Mouse (Mus musculus) forebrain, embryonic 13.5 days (tissue): ENCODE measurements around the gene Efna5. TPM values are rescaled to one million over a fixed set of nuclear protein-coding genes. Genes with fewer than 3 reads are reported as not detected.

ENCODE experiments used
- ATAC-seq: fragments of 200-750 bp; cut with Nextera tagmentation; 2 replicates; pipeline ENCODE4 v1.8.0; 2017
- H3K27ac ChIP-seq: fragments of 300-500 bp; sonication (generic); 2 replicates; pipeline ENCODE4 v1.5.1; 2015; ENCODE audit warnings: inconsistent platforms, mild to moderate bottlenecking, moderate library complexity
- H3K27me3 ChIP-seq: fragments of 300-500 bp; sonication (generic); 2 replicates; pipeline ENCODE4 v1.6.1; 2015; ENCODE audit warnings: mild to moderate bottlenecking, inconsistent platforms
- H3K36me3 ChIP-seq: fragments of 300-500 bp; sonication (generic); 2 replicates; pipeline ENCODE4 v1.6.1; 2015; ENCODE audit warnings: mild to moderate bottlenecking, inconsistent platforms; ENCODE audit not compliant: poor library complexity, severe bottlenecking
- H3K4me1 ChIP-seq: fragments of 300-500 bp; sonication (generic); 2 replicates; pipeline ENCODE4 v1.6.1; 2015; ENCODE audit warnings: inconsistent platforms
- H3K4me2 ChIP-seq: fragments of 300-500 bp; sonication (generic); 2 replicates; pipeline ENCODE4 v1.6.1; 2015; ENCODE audit warnings: inconsistent platforms, mild to moderate bottlenecking, moderate library complexity
- H3K4me3 ChIP-seq: fragments of 300-500 bp; sonication (generic); 2 replicates; pipeline ENCODE4 v1.5.1; 2015; ENCODE audit warnings: mild to moderate bottlenecking, inconsistent platforms
- H3K9ac ChIP-seq: fragments of 300-500 bp; sonication (generic); 2 replicates; pipeline ENCODE4 v1.6.1; 2015; ENCODE audit warnings: mild to moderate bottlenecking, inconsistent platforms
- H3K9me3 ChIP-seq: fragments of 300-500 bp; sonication (generic); replicated peaks from 2 replicates; pipeline ENCODE4 v1.6.1; 2016; ENCODE audit warnings: inconsistent platforms
- WGBS: fragments of 180-500 bp; shearing (Covaris S2); methylation state at CpG from one replicate; pipeline ENCODE4 v1.1.7; 2015; 5-methylcytosine and 5-hydroxymethylcytosine counted together
- polyA plus RNA-seq: library from polyadenylated mRNA; unstranded; fragments of >200 nt; fragmentation: Nextera tagmentation; extraction: Ambion mirVana; gene quantifications from 2 replicates; pipeline ENCODE4 v1.2.1, GENCODE M21; 2015

Efna5 gene
- polyA plus RNA-seq: 27.2 and 29.2 TPM in 2 replicates

GRCm38 (mm10) chr17:62881176-62881790 is at the start of gene Efna5:
TSS of gene Efna5 (minus strand) at chr17:62881317.
- H3K9ac ChIP-seq: peak within 1 kb of the TSS; percentile 82
- WGBS: under 1% methylated on average over 58 of the region's 68 CpGs
- ATAC-seq: peak; percentile 39
- peak within 1 kb of the TSS; percentile 80 for H3K27ac ChIP-seq
- H3K4me1 ChIP-seq: peaks cover 12% of the 10 kb centered on the region; the same call in 1 of the 2 replicates
- peak within 1 kb of the TSS; percentile 97 for H3K4me2 ChIP-seq
- no peaks in the 10 kb centered on the region for H3K36me3 ChIP-seq
- peaks cover 38% of the 10 kb centered on the region for H3K27me3 ChIP-seq
- no peaks in the 10 kb centered on the region for H3K9me3 ChIP-seq
- H3K4me3 ChIP-seq: peak within 1 kb of the TSS; percentile 73

- Histone ChIP-seq H3K27ac (no peak overlapping the region), H3K9me3 (no peaks in the 10 kb centered on the region), H3K4me1 (no peaks in the 10 kb centered on the region), H3K4me2 (no peak overlapping the region), H3K27me3 (no peaks in the 10 kb centered on the region), H3K36me3 (no peaks in the 10 kb centered on the region), H3K4me3 (no peak overlapping the region), H3K9ac (no peak overlapping the region)
- WGBS: 83% methylated on average over 4 of the region's 4 CpGs
- no peak for ATAC-seq
Observed at GRCm38 (mm10) chr17:62915304-62915703, 34.2 kb upstream of the Efna5 start.

- Histone ChIP-seq H3K9me3 (no peaks in the 10 kb centered on the region), H3K27me3 (no peaks in the 10 kb centered on the region), H3K27ac (no peak overlapping the region), H3K36me3 (no peaks in the 10 kb centered on the region), H3K9ac (no peak overlapping the region), H3K4me3 (no peak overlapping the region), H3K4me1 (0 out of 2 replicates have a peak, but pooled peaks cover 4% of the 10 kb centered on the region), H3K4me2 (no peak overlapping the region)
- 62% methylated on average over 16 of the region's 16 CpGs for WGBS
- ATAC-seq: no peak
Observed at GRCm38 (mm10) chr17:62905692-62906445, 24.8 kb upstream of the Efna5 start.

GRCm38 (mm10) chr17:62899066-62899465 is 17.9 kb upstream of the Efna5 start:
- Histone ChIP-seq H3K27me3 (no peaks in the 10 kb centered on the region), H3K4me3 (no peak overlapping the region), H3K27ac (no peak overlapping the region), H3K9me3 (no peaks in the 10 kb centered on the region), H3K9ac (no peak overlapping the region), H3K4me1 (no peaks in the 10 kb centered on the region), H3K36me3 (no peaks in the 10 kb centered on the region), H3K4me2 (no peak overlapping the region)
- WGBS: 90% methylated on average over 6 of the region's 6 CpGs
- ATAC-seq: no peak

- Histone ChIP-seq H3K4me3 (no peak overlapping the region), H3K9ac (no peak overlapping the region), H3K36me3 (no peaks in the 10 kb centered on the region), H3K4me2 (no peak overlapping the region), H3K4me1 (0 out of 2 replicates have a peak, but pooled peaks cover 3% of the 10 kb centered on the region), H3K27ac (no peak overlapping the region), H3K27me3 (peaks cover 9% of the 10 kb centered on the region; the same call in 1 of the 2 replicates), H3K9me3 (no peaks in the 10 kb centered on the region)
- WGBS: 90% methylated on average over 5 of the region's 5 CpGs
- ATAC-seq: no peak
Observed at GRCm38 (mm10) chr17:62889991-62890390, 8.9 kb upstream of the Efna5 start.

- H3K27me3 ChIP-seq: peaks cover 15% of the 10 kb centered on the region
- peak; percentile 25 for ATAC-seq
- peak overlapping the region; percentile 73 for H3K4me3 ChIP-seq
- H3K9ac ChIP-seq: peak overlapping the region; percentile 70
- under 1% methylated on average over 16 of the region's 16 CpGs for WGBS
- H3K4me1 ChIP-seq: peaks cover 15% of the 10 kb centered on the region; the same call in 1 of the 2 replicates
- H3K36me3 ChIP-seq: no peaks in the 10 kb centered on the region
- H3K9me3 ChIP-seq: no peaks in the 10 kb centered on the region
- H3K27ac ChIP-seq: peak overlapping the region; percentile 48; the same call in 1 of the 2 replicates
- peak overlapping the region; percentile 97 for H3K4me2 ChIP-seq
Observed at GRCm38 (mm10) chr17:62884129-62884506, 3.0 kb upstream of the Efna5 start.

- Histone ChIP-seq H3K4me2 (peak overlapping the region; percentile 97), H3K9me3 (no peaks in the 10 kb centered on the region), H3K36me3 (no peaks in the 10 kb centered on the region), H3K4me3 (peak overlapping the region; percentile 73), H3K4me1 (peaks cover 15% of the 10 kb centered on the region; the same call in 1 of the 2 replicates), H3K27ac (peak overlapping the region; percentile 48), H3K9ac (peak overlapping the region; percentile 70), H3K27me3 (peaks cover 20% of the 10 kb centered on the region)
- under 1% methylated on average over 34 of the region's 34 CpGs for WGBS
- ATAC-seq: peak; percentile 5
Observed at GRCm38 (mm10) chr17:62883476-62884128, 2.5 kb upstream of the Efna5 start.

- no peaks in the 10 kb centered on the region for H3K36me3 ChIP-seq
- H3K4me1 ChIP-seq: peaks cover 15% of the 10 kb centered on the region; the same call in 1 of the 2 replicates
- peak overlapping the region; percentile 82 for H3K9ac ChIP-seq
- no peaks in the 10 kb centered on the region for H3K9me3 ChIP-seq
- peaks cover 23% of the 10 kb centered on the region for H3K27me3 ChIP-seq
- peak overlapping the region; percentile 73 for H3K4me3 ChIP-seq
- under 1% methylated on average over 51 of the region's 53 CpGs for WGBS
- H3K27ac ChIP-seq: peak overlapping the region; percentile 80
- peak overlapping the region; percentile 97 for H3K4me2 ChIP-seq
- ATAC-seq: peak; percentile 77
Observed at GRCm38 (mm10) chr17:62882726-62883475, 1.8 kb upstream of the Efna5 start.

GRCm38 (mm10) chr17:62881791-62882725 is 941 bp upstream of the Efna5 start:
- peak; percentile 28 for ATAC-seq
- under 1% methylated on average over 58 of the region's 58 CpGs for WGBS
- Histone ChIP-seq H3K4me3 (peak overlapping the region; percentile 73), H3K27ac (peak overlapping the region; percentile 80), H3K27me3 (peaks cover 32% of the 10 kb centered on the region), H3K4me2 (peak overlapping the region; percentile 97), H3K9ac (peak overlapping the region; percentile 82), H3K4me1 (peaks cover 15% of the 10 kb centered on the region; the same call in 1 of the 2 replicates), H3K9me3 (no peaks in the 10 kb centered on the region), H3K36me3 (no peaks in the 10 kb centered on the region)

- Histone ChIP-seq H3K4me3 (peak overlapping the region; percentile 73), H3K27me3 (peaks cover 44% of the 10 kb centered on the region), H3K9ac (peak overlapping the region; percentile 82), H3K9me3 (no peaks in the 10 kb centered on the region), H3K27ac (peak overlapping the region; percentile 80), H3K4me1 (peaks cover 15% of the 10 kb centered on the region; the same call in 1 of the 2 replicates), H3K4me2 (peak overlapping the region; percentile 97), H3K36me3 (no peaks in the 10 kb centered on the region)
- ATAC-seq: peak; percentile 36
- under 1% methylated on average over 79 of the region's 82 CpGs for WGBS
Observed at GRCm38 (mm10) chr17:62880311-62881175, 574 bp downstream of the Efna5 start.
